Mouse (Mus musculus) liver, embryonic 11.5 days (tissue): ENCODE measurements around the gene Creb5. TPM values are rescaled to one million over a fixed set of nuclear protein-coding genes. Genes with fewer than 3 reads are reported as not detected.
"Not testable (repeated sequence)": the region's sequence is repeated elsewhere in the genome, so short reads cannot be mapped to it uniquely, and the experiment has no call there.

Source experiments
- ATAC-seq: fragments of 200-750 bp; cut with Nextera tagmentation; replicated peaks from 2 replicates; pipeline ENCODE4 v1.8.0; 2017; ENCODE audit warnings: moderate number of reproducible peaks, mild to moderate bottlenecking, moderate TSS enrichment, moderate library complexity; ENCODE audit not compliant: low FRiP score
- DNase-seq: peaks from one replicate; pipeline ENCODE4 v3.0.0-alpha.2; 2017; ENCODE audit warnings: low spot score
- H3K27ac ChIP-seq: fragments of 300-500 bp; sonication (generic); 2 replicates; pipeline ENCODE4 v1.5.1; 2014; ENCODE audit warnings: mild to moderate bottlenecking, low read depth, low read length, control low read depth
- H3K27me3 ChIP-seq: fragments of 300-500 bp; sonication (generic); replicated peaks from 2 replicates; pipeline ENCODE4 v1.6.1; 2014; ENCODE audit warnings: low read length, mixed read lengths; ENCODE audit not compliant: control insufficient read depth, insufficient read depth
- H3K36me3 ChIP-seq: fragments of 300-500 bp; sonication (generic); 2 replicates; pipeline ENCODE4 v1.6.1; 2014; ENCODE audit warnings: mild to moderate bottlenecking, low read length, moderate library complexity, mixed read lengths; ENCODE audit not compliant: control insufficient read depth, insufficient read depth
- H3K4me1 ChIP-seq: fragments of 300-500 bp; sonication (generic); replicated peaks from 2 replicates; pipeline ENCODE4 v1.6.1; 2014; ENCODE audit warnings: low read length, mixed read lengths; ENCODE audit not compliant: control insufficient read depth, insufficient read depth
- H3K4me2 ChIP-seq: fragments of 300-500 bp; sonication (generic); 2 replicates; pipeline ENCODE4 v1.6.1; 2014; ENCODE audit warnings: mild to moderate bottlenecking, control low read depth, moderate library complexity
- H3K4me3 ChIP-seq: fragments of 300-500 bp; sonication (generic); 2 replicates; pipeline ENCODE4 v1.5.1; 2014; ENCODE audit warnings: low read depth, low read length, control low read depth
- H3K9ac ChIP-seq: fragments of 300-500 bp; sonication (generic); 2 replicates; pipeline ENCODE4 v1.6.1; 2014; ENCODE audit warnings: low read depth, low read length, control low read depth
- H3K9me3 ChIP-seq: fragments of 300-500 bp; sonication (generic); 2 replicates; pipeline ENCODE4 v1.6.1; 2016; ENCODE audit warnings: low read length, inconsistent platforms, mixed read lengths; ENCODE audit not compliant: control insufficient read depth
- WGBS: fragments of 180-500 bp; shearing (Covaris S2); extraction: QIAGEN DNeasy Blood & Tissue Kit; methylation state at CpG from one replicate; pipeline ENCODE4 v1.1.7; 2014; 5-methylcytosine and 5-hydroxymethylcytosine counted together
- polyA plus RNA-seq: library from polyadenylated mRNA; unstranded; fragments of >200 nt; fragmentation: Nextera tagmentation; extraction: Ambion mirVana; gene quantifications from 2 replicates; pipeline ENCODE4 v1.2.1, GENCODE M21; 2014

The Creb5 gene
- polyA plus RNA-seq, 1 experiment from 2014 or later = 2.3 TPM

DNA sequence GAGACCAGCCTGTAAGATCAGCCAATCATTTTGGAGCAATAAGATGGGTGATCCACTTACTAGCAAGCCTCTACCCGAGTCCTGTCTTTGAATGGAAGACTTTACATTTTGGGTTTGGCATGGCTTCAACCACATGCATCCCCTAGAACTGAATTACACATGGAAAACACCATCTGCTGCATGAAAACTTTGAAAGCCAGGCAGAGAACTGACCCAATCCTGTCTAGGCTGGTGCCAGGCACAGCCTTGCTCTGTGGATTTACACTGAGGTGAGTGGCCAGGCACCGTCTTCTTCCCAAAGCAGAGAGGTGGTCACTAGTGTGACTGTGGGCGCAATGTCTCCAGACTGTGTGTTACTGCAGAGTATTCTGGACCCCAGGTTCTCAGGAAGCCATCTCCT, 109.4 kb downstream of the Creb5 start:
- 94% methylated on average over 3 of the region's 3 CpGs for WGBS
- no peak overlapping the region for H3K4me3 ChIP-seq
- no peak for DNase-seq
- no peaks in the 10 kb centered on the region for H3K36me3 ChIP-seq
- no peaks in the 10 kb centered on the region for H3K27me3 ChIP-seq
- H3K9ac ChIP-seq = no peak overlapping the region
- H3K4me2 ChIP-seq = no peak overlapping the region
- no peaks in the 10 kb centered on the region for H3K9me3 ChIP-seq
- no peaks in the 10 kb centered on the region for H3K4me1 ChIP-seq
- ATAC-seq = no peak
- no peak overlapping the region for H3K27ac ChIP-seq

DNA sequence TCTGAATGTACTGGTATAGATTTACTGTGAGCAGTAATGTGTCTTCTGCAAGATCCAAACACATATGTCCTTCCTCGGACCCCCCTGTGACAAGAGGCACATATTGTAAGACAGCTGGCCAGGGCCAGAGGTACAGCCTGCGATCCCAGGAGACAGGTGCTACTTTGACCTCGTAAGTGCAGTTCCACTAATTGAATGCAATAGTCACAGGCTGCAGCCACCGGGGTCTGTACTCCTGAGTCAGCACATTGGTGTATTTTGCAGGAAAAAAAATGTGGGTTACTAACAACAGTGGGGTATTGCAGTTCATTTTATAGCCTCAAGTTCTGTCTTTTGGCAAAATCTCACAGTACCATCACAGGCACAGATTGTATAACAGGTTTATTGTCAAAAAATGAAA, 110.7 kb downstream of the Creb5 start:
- Histone ChIP-seq H3K4me1 (no peaks in the 10 kb centered on the region), H3K9ac (no peak overlapping the region), H3K27ac (no peak overlapping the region), H3K4me2 (no peak overlapping the region), H3K4me3 (no peak overlapping the region), H3K36me3 (no peaks in the 10 kb centered on the region), H3K9me3 (no peaks in the 10 kb centered on the region), H3K27me3 (no peaks in the 10 kb centered on the region)
- ATAC-seq (no peak), DNase-seq (no peak)
- WGBS = 69% methylated on average over 4 of the region's 4 CpGs

DNA sequence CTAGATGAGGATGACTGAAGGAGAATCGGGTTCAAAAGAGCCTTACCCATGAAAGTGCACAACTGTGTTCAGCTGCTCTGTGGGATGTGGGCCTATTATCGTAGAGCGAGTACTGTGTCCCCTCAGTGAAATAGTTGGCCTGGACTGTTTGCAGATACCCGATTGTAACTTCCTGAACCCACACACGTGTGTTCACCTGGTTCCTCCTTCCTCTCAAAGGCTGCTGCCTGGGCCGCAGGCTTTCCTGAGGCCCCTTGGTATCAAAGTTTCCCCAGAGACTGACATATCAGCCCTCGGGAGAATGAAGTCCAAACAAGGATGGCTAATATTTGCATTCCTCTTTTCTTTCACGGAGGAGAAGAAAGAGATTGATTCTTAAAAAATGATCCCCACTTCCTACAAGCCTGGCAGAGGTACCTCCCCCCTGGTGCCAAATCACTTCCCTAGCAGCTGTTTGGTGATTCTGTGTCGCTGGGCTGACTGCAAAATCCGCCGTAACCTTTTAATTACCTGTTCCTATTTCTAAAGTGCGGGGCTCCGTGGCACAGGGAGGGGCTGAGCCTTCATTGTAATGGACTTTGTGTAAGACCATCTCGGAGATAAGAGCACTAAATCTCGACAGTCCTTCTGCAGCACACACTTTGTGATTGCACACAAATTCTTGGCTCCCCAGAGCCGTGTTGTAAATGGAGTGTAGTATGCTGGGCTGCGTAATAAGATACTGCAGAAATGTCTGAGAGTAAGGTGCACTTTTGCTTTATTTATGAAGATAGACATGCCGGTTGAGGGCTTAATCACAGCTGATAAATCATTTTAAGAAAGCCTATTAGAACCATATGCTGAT, 111.4 kb downstream of the Creb5 start:
- H3K4me3 ChIP-seq = no peak overlapping the region
- DNase-seq (no peak), ATAC-seq (no peak)
- no peak overlapping the region for H3K4me2 ChIP-seq
- H3K36me3 ChIP-seq = no peaks in the 10 kb centered on the region
- H3K27me3 ChIP-seq = no peaks in the 10 kb centered on the region
- H3K9me3 ChIP-seq = no peaks in the 10 kb centered on the region
- H3K27ac ChIP-seq = no peak overlapping the region
- 42% methylated on average over 18 of the region's 18 CpGs for WGBS
- H3K9ac ChIP-seq = no peak overlapping the region
- H3K4me1 ChIP-seq = no peaks in the 10 kb centered on the region

DNA sequence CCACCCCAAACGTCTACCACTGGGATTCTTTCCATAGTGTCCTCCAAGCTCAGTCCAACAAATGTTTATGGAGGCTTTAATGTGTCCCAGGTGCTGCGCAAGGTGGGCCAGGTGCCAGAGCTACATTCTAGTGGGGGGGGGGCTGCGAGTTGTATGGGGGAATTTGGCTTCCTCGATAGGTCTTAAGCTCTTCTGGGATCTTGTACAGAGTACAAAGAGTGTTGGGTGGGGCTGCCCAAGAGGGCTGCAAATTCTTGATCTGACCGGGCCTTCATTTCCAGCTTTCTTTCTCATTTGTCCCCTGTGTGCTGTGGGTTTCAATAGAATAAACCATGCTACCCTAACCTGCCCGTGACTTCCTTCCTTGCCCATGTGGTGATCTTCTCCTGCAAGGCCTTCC, 114.3 kb downstream of the Creb5 start:
- no peaks in the 10 kb centered on the region for H3K4me1 ChIP-seq

DNA sequence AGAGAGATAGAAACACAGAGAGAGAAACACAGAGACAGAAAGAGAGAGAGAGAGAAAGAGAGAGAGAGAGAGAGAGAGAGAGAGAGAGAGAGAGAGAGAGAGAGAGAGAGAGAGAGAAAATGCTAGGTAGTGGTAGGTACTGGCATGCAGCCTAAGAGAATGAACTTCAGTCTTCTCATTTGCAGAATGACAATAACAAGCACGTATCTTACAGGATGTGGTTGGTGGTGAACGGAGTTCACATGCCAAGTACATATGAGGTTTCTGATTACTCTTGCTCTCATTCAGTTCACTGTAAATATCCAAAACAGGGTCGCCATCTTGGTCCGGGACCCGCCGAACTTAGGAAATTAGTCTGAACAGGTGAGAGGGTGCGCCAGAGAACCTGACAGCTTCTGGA, 115.5 kb downstream of the Creb5 start:
- not testable (repeated sequence) for DNase-seq, H3K27me3 ChIP-seq, H3K9me3 ChIP-seq, H3K36me3 ChIP-seq, H3K4me2 ChIP-seq, H3K27ac ChIP-seq, H3K4me3 ChIP-seq, ATAC-seq, H3K9ac ChIP-seq, H3K4me1 ChIP-seq
- WGBS = 90% methylated on average over 7 of the region's 7 CpGs

More for the DNA sequence above, 114.3 kb downstream of the Creb5 start:
- no peak for DNase-seq
- Histone ChIP-seq H3K36me3 (no peaks in the 10 kb centered on the region), H3K27ac (no peak overlapping the region), H3K9ac (no peak overlapping the region), H3K4me3 (no peak overlapping the region), H3K4me2 (no peak overlapping the region), H3K9me3 (no peaks in the 10 kb centered on the region), H3K27me3 (no peaks in the 10 kb centered on the region)
- WGBS = 84% methylated on average over 6 of the region's 6 CpGs
- ATAC-seq = no peak

DNA sequence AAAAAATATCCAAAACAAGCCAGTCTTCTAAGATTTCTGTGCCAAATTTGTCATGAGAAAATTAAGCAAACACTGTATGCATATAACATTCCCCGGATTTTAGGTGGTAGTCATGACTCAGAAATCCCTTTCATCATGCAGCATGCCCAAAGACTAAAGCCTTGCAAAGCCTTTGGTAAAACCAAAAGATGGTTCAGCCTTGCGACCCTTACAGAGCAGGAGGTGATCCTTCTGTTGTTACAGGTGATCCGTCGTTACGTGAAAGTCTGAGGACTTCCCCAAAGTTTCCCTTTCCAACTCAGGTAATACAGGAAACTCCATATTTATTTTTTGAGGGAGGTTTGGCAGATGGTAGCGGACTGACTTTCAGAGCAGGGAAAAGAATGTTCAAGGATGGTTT, 122.1 kb downstream of the Creb5 start:
- WGBS = 90% methylated on average over 6 of the region's 6 CpGs
- Histone ChIP-seq H3K36me3 (no peaks in the 10 kb centered on the region), H3K27ac (no peak overlapping the region), H3K9me3 (no peaks in the 10 kb centered on the region), H3K27me3 (no peaks in the 10 kb centered on the region), H3K4me3 (no peak overlapping the region), H3K4me2 (no peak overlapping the region), H3K9ac (no peak overlapping the region), H3K4me1 (no peaks in the 10 kb centered on the region)
- no peak for ATAC-seq
- no peak for DNase-seq

DNA sequence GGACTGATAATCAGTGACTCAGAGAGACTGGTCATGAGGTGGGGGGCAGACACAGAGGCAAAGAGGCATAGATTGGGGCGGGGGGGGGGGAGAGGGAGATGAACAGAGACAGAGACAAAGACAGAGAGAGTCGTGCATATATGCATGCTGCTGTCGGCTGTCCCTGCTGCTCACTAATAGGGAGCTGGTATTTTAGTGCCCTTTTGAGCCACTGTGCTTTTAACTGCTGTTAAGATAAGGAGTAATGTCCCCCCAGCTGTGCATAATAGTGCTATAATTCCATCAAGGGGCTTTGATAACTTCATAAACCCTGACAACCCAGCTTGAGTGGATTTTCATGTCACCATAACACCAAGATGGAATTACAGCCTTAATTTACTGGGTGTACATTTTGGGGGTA, 134.3 kb downstream of the Creb5 start:
- Histone ChIP-seq H3K9ac (no peak overlapping the region), H3K27me3 (no peaks in the 10 kb centered on the region), H3K4me1 (no peaks in the 10 kb centered on the region), H3K4me2 (no peak overlapping the region), H3K27ac (no peak overlapping the region), H3K4me3 (no peak overlapping the region), H3K36me3 (no peaks in the 10 kb centered on the region), H3K9me3 (no peaks in the 10 kb centered on the region)
- ATAC-seq = no peak
- no peak for DNase-seq
- 44% methylated on average over 3 of the region's 3 CpGs for WGBS

DNA sequence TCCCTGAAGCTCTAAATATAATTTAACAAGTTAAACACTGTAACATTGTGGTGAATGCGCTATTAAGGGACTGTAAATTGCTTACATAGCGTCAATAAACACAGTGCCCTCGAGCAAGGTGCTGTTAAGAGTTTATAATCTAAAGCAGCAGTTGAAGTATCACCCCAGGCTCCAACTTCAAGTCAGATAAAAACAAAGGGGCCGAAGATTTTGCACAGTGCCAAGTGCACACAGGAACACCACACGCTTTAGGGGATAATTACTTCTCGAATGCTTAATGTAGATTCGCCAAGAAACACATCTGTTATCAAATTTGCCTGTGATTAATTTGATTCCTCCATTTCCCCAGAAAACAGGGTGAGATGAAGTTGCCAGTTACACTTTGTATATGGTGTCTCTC, 142.3 kb downstream of the Creb5 start:
- ATAC-seq (no peak), DNase-seq (no peak)
- Histone ChIP-seq H3K9me3 (no peaks in the 10 kb centered on the region), H3K27me3 (no peaks in the 10 kb centered on the region), H3K4me1 (no peaks in the 10 kb centered on the region; the same call in 1 of the 2 replicates), H3K4me3 (no peak overlapping the region), H3K27ac (no peak overlapping the region), H3K9ac (no peak overlapping the region), H3K36me3 (no peaks in the 10 kb centered on the region), H3K4me2 (no peak overlapping the region)
- 68% methylated on average over 7 of the region's 7 CpGs for WGBS

DNA sequence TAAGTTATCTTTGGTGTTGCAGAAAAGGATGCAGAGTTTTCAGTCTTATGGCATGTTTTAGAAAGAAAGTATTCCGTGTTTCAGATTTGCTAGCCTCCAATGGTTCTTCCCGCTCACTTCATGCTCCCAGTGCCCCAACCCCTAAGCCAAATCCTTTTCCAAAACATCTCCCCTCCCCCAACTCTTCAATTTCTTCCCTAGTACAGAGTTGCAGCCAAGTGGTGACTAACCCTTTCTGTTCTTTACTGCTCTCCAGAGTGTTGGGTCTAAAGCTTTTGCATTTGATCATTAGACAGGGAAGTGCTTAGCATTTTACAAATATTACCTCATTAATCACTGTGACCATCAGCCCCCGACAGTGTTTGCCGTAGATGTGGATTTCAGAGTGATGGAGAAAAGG, 142.8 kb downstream of the Creb5 start:
- no peak overlapping the region for H3K4me2 ChIP-seq
- ATAC-seq (no peak), DNase-seq (no peak)
- H3K27me3 ChIP-seq = no peaks in the 10 kb centered on the region
- 44% methylated on average over 4 of the region's 4 CpGs for WGBS
- no peak overlapping the region for H3K27ac ChIP-seq
- no peaks in the 10 kb centered on the region; the same call in 1 of the 2 replicates for H3K4me1 ChIP-seq
- no peak overlapping the region for H3K4me3 ChIP-seq
- H3K36me3 ChIP-seq = no peaks in the 10 kb centered on the region
- H3K9me3 ChIP-seq = no peaks in the 10 kb centered on the region
- H3K9ac ChIP-seq = no peak overlapping the region
